Mouse (Mus musculus): ENCODE measurements around the gene F2r. TPM values are rescaled to one million over a fixed set of nuclear protein-coding genes. Genes with fewer than 3 reads are reported as not detected.

Gene F2r
- polyA plus RNA-seq, 1 experiment from 2014 or later = 107 TPM

- 81% methylated on average over 11 of the region's 11 CpGs for WGBS
- H3K4me3 ChIP-seq (ENCODE audit: low read length) = no peak overlapping the region
- no peaks in the 10 kb centered on the region for H3K4me1 ChIP-seq (ENCODE audit: control insufficient read depth, insufficient read depth, low read length)
- H3K27me3 ChIP-seq (ENCODE audit: control insufficient read depth, insufficient read depth, low read length) = no peaks in the 10 kb centered on the region
- H3K36me3 ChIP-seq (ENCODE audit: control insufficient read depth, insufficient read depth) = no peaks in the 10 kb centered on the region
- H3K27ac ChIP-seq (ENCODE audit: low read length) = no peak overlapping the region
- H3K9ac ChIP-seq (ENCODE audit: low read length) = no peak overlapping the region
- ATAC-seq (replicated peaks; ENCODE audit: extremely low read depth, insufficient read depth, low FRiP score) = no peak
- no peaks in the 10 kb centered on the region for H3K9me3 ChIP-seq (replicated peaks; ENCODE audit: control insufficient read depth, low read length)
- H3K4me2 ChIP-seq (ENCODE audit: low read depth, low read length) = no peak overlapping the region
Measured at GRCm38 (mm10) chr13:95553885-95554492, 64.3 kb downstream of the F2r start.

Other genes starting within 250 kb of the F2r start
- gene Aggf1, start 243.1 kb downstream of the F2r start, polyA plus RNA-seq (2015; fragmentation: Nextera tagmentation; extraction: Ambion mirVana) = 23.1 and 24.0 TPM in 2 replicates
- 0.25 and 0.66 TPM in 2 replicates for gene Crhbp, start 173.6 kb downstream of the F2r start, polyA plus RNA-seq (2015; fragmentation: Nextera tagmentation; extraction: Ambion mirVana)
- not detected in 2 replicates for gene S100z, start 139.8 kb downstream of the F2r start, polyA plus RNA-seq (2015; fragmentation: Nextera tagmentation; extraction: Ambion mirVana)
- 1.3 and 1.5 TPM in 2 replicates for gene F2rl1, start 93.3 kb downstream of the F2r start, polyA plus RNA-seq (2015; fragmentation: Nextera tagmentation; extraction: Ambion mirVana)
- 0.37 and 0.72 TPM in 2 replicates for gene F2rl2, start 78.4 kb upstream of the F2r start, polyA plus RNA-seq (2015; fragmentation: Nextera tagmentation; extraction: Ambion mirVana)